26 mouse cellular contexts compared by ENCODE assay signal in genomic region chr12:82894971-82895838, GRCm38 (mm10).
"Had no signal": no experiment of that assay in that cellular context is flagged by ENCODE, and none has a peak within 500 bp of the region (broad histone marks: within the 10 kb centered on the region; RNA-seq: fewer than 3 reads in every experiment).

No protein-coding gene starts in this region.

- H3K27me3 ChIP-seq: heart, embryonic 13.5 days; heart, embryonic 15.5 days; hindbrain, embryonic 12.5 days; intestine, embryonic 15.5 days; limb, embryonic 12.5 days; liver, embryonic 13.5 days; liver, embryonic 15.5 days had no signal

- ATAC-seq: hindbrain, embryonic 16.5 days; inflammation-experienced regulatory T-cells, adult 6 months; intestine, embryonic 15.5 days; intestine, postnatal 0 days had no signal

- H3K27ac ChIP-seq: heart, adult 2 months; heart, embryonic 13.5 days; heart, embryonic 15.5 days; hindbrain, embryonic 10.5 days; hindbrain, embryonic 12.5 days; hindbrain, embryonic 14.5 days; intestine, embryonic 15.5 days; layer of hippocampus, adult 2 months; left cerebral cortex, adult 2 months; limb, embryonic 10.5 days; limb, embryonic 12.5 days; liver, embryonic 13.5 days; liver, embryonic 15.5 days had no signal

- H3K4me3 ChIP-seq: heart, adult 2 months; heart, embryonic 13.5 days; heart, embryonic 15.5 days; hindbrain, embryonic 10.5 days; hindbrain, embryonic 12.5 days; intestine, embryonic 15.5 days; layer of hippocampus, adult 2 months; left cerebral cortex, adult 2 months; limb, embryonic 10.5 days; limb, embryonic 12.5 days; liver, embryonic 13.5 days; liver, embryonic 15.5 days had no signal

- DNase-seq: gastrocnemius, postnatal 14 days; gastrocnemius, postnatal 36 days; heart, adult 11 months; heart, adult 2 months; heart, postnatal 4 days; kidney, adult 18-20 months; kidney, adult 8-10 months; kidney, postnatal 25 days; liver; liver, embryonic 13.5 days had no signal

- H3K4me1 ChIP-seq: heart, embryonic 15.5 days; hindbrain, embryonic 10.5 days; hindbrain, embryonic 12.5 days; intestine, embryonic 15.5 days; limb, embryonic 10.5 days; limb, embryonic 12.5 days; liver, embryonic 13.5 days; liver, embryonic 15.5 days had no signal

- H3K9ac ChIP-seq: heart, embryonic 13.5 days; heart, embryonic 15.5 days; hindbrain, embryonic 12.5 days; hindbrain, embryonic 14.5 days; intestine, embryonic 15.5 days; limb, embryonic 12.5 days; liver, embryonic 13.5 days; liver, embryonic 15.5 days had no signal

- H3K9me3 ChIP-seq: heart, embryonic 13.5 days; heart, embryonic 15.5 days; hindbrain, embryonic 10.5 days; hindbrain, embryonic 12.5 days; intestine, embryonic 15.5 days; limb, embryonic 10.5 days; limb, embryonic 12.5 days; liver, embryonic 13.5 days; liver, embryonic 15.5 days had no signal

- H3K36me3 ChIP-seq: heart, embryonic 13.5 days; heart, embryonic 15.5 days; hindbrain, embryonic 10.5 days; hindbrain, embryonic 12.5 days; intestine, embryonic 15.5 days; limb, embryonic 10.5 days; limb, embryonic 12.5 days; liver, embryonic 13.5 days; liver, embryonic 15.5 days had no signal

- H3K4me2 ChIP-seq: heart, embryonic 11.5 days; heart, embryonic 13.5 days; heart, embryonic 15.5 days; hindbrain, embryonic 12.5 days; hindbrain, embryonic 14.5 days; intestine, embryonic 15.5 days; limb, embryonic 12.5 days; liver, embryonic 11.5 days; liver, embryonic 13.5 days; liver, embryonic 15.5 days had no signal
